Mouse (Mus musculus): Measurements from ENCODE around the gene Mettl1. TPM values are rescaled to one million over a fixed set of nuclear protein-coding genes. Genes with fewer than 3 reads are reported as not detected.
"Not testable (repeated sequence)": the region's sequence is repeated elsewhere in the genome, so short reads cannot be mapped to it uniquely, and the experiment has no call there.

Gene Mettl1
- total RNA-seq, 2 experiments from 2014 or later: 0.23 to 3.4 TPM

DNA sequence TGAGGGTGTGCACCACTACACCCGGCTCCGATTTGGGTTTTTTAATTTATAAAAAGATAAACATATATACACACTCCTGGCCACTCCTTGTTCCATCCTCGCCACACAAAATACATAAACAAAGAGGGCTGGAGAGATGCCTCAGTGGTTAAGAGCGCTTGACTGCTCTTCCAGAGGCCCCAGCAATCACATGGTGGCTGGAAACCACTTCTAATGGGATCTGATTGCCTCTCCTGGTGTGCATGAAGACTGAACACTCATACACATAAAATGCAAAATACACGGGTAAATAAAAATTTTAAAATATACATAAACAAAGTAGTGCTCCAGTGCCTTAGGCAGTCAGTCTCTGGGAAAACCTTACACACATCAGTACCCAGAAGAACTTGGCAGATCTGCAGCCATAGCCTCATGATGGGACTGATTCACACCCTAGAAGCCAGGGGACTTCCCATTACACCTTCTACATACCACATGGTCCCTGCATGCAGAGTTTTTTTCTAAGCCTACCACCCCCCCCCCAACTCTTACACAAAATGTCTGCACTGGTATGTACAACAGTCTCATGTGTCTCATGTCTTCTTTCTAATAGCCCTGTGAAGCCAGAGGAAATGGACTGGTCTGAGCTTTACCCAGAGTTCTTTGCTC is 1.4 kb downstream of the Mettl1 start:
- no peak for ATAC-seq (replicated peaks; ENCODE audit: low FRiP score, poor library complexity, severe bottlenecking)

- ATAC-seq (replicated peaks; ENCODE audit: low FRiP score, poor library complexity, severe bottlenecking): no peak
Measured at GRCm38 (mm10) chr10:127043187-127043586, 2.0 kb downstream of the Mettl1 start.

DNA sequence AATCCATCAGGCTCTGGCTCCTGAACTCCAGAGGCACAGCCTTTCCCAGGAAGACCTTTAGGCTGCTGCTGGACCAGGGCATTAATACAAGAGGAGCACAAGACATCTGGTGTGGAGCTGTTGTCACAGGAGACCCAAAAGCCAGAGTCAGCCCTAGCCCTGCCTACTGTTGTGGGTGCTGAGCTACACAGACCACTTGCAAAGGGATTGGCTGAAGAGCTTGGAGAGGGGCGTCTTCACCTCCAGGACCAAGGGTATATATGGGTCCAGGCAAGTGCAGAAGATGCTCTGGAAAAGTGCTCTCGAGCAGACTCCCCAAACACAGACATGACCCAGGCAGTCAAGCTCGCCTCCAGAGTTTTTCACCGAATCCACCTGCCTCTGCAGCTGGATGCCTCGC is 6.7 kb downstream of the Mettl1 start, which contains the start of gene Cyp27b1:
TSS of gene Cyp27b1 (plus strand) at position 297 of the 400 bp plus-strand sequence.
- no peak for ATAC-seq (replicated peaks; ENCODE audit: low FRiP score, poor library complexity, severe bottlenecking)

- ATAC-seq (replicated peaks; ENCODE audit: low FRiP score, poor library complexity, severe bottlenecking): no peak
Measured at GRCm38 (mm10) chr10:127048608-127049394, 7.6 kb downstream of the Mettl1 start.

DNA sequence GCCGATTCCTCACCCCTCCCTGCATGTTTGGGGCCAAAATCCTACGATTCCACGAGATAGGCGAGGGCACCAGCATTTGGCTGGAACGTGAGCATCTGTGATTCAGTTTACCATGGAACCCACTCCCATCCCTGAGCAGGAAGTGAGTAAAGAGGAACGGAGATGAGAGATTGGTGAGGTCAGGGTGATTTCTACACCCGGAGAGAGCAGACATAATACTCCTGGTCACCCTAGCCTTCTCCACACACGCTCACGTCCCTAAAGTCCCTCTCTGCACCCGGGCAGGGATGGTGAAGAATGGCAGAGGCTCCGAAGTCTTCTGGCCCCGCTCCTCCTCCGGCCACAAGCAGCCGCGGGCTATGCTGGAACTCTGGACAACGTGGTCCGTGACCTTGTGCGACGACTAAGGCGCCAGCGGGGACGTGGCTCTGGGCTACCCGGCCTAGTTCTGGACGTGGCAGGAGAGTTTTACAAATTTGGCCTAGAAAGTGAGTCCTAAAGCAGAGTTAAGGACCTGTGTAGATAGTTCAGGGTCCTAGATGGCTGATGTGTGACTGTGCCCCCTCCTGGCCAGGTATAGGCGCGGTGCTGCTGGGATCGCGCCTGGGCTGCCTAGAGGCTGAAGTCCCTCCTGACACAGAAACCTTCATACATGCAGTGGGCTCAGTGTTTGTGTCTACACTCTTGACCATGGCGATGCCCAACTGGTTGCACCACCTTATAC is 8.3 kb downstream of the Mettl1 start:
- 0 out of 2 replicates have a peak, but pooled peaks have one; percentile 35 for ATAC-seq (replicated peaks; ENCODE audit: low FRiP score, poor library complexity, severe bottlenecking)

DNA sequence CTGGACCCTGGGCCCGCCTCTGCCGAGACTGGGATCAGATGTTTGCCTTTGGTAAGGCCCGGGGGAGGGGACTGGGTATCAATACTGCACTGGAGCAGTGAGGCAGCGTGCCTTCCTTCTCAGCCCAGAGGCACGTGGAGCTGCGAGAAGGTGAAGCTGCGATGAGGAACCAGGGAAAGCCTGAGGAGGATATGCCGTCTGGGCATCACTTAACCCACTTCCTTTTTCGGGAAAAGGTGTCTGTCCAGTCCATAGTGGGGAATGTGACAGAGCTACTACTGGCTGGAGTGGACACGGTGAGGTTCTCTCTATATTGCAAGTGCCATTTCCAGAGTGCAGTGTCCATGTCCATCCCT is 8.9 kb downstream of the Mettl1 start:
- ATAC-seq (replicated peaks; ENCODE audit: low FRiP score, poor library complexity, severe bottlenecking): no peak

DNA sequence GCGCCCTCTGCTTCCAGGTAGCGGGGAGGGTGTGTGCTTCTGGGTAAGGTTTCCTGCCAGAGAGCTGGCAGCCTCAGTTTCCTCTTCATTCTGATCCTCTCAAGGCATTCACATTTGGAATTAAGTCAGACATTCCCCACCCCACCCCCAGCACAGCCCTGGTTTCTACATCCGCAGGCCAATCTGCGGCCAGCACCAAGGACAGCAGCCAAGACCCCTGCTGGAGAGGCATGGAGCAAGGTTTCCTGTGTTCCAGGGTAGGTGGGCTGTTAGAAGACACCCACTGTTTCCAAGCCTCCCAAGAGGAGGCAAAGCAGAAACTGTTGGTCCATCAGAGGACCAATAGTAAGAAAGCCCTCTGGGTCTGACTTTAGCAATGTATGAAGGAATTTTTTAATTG is 13.4 kb downstream of the Mettl1 start:
- ATAC-seq (replicated peaks; ENCODE audit: low FRiP score, poor library complexity, severe bottlenecking): no peak

- no peak for ATAC-seq (replicated peaks; ENCODE audit: low FRiP score, poor library complexity, severe bottlenecking)
Measured at GRCm38 (mm10) chr10:127055406-127055805, 14.2 kb downstream of the Mettl1 start.

GRCm38 (mm10) chr10:127056490-127056889 is 15.3 kb downstream of the Mettl1 start:
- ATAC-seq (replicated peaks; ENCODE audit: low FRiP score, poor library complexity, severe bottlenecking): no peak

DNA sequence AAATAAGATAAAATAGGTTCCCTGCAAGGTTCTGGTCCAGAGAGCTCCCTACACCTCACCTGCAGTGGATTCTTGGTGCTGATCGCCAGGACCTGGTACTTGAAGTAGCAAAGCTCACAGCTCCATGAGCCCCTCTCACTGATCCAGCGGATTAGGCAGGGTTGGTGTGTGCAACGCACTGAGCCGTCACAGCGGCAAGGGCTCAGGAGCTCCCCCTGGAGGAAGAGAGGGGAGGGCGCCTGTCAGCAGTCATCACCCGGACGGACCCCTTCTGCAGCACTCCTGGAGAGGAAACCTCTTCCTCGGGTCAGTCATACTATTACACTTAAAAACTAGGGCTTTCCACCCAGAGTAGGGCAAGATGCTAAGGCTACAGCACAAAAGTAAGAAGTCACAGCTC is 16.9 kb downstream of the Mettl1 start:
- ATAC-seq (replicated peaks; ENCODE audit: low FRiP score, poor library complexity, severe bottlenecking): peak; percentile 69

DNA sequence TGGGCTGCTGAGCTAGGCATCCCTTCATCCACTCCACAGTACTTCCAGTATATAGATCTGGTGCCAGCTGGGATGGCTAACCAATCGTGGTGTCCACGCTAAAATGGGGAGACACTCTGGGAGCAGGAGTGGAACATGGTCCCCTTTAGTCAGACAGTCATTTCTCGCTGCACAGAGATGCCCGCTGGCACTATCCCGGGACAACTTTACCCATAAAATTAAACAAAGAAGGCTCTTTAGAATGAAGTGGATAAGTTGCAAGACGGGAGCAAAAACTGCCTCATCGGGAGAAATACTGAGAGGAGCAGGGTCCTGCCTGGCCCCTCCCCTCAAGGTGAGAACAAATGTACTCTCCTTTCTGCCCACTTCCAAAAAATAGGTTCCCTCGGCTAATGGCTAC is 17.5 kb downstream of the Mettl1 start:
- ATAC-seq (replicated peaks; ENCODE audit: low FRiP score, poor library complexity, severe bottlenecking): no peak

DNA sequence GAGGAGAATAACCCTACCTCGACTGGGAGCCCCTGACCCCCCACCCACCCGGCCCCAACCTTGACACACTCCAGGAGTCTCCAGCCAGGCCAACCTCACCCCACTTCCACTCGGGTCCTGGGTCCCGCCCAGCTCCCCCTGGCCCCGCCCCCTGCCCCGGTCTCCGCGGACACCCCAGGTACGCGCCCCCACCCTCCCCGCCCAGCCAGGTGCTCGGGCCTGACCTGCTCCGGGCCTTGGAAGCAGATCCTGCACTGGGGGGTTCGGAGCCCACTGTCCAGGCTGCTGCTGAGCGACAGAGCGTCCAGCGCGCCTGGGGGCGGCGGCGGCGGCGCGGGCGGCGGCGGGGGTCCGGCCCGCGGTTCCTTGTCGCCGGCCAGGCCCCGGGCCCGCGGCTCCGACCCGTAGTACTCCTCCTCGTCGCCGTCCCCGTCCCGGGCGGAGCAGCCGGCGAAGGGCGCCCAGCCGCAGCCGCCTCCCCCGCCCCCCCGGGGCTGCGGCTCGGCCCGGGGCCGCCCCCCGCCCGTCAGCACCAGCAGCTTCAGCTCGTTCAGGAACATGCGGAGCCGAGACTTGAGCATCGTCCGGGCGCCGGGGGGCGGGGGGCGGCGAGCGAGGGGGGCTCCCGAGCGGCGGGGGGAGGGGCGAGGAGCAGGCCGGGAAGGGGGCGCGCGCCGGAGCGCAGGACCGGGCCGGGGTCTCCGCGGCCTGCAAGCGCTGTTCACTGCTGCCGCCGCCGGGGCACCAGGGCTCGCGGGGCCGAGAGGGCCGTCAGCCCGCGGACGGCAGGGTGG is 18.2 kb downstream of the Mettl1 start:
- ATAC-seq (replicated peaks; ENCODE audit: low FRiP score, poor library complexity, severe bottlenecking): no peak

DNA sequence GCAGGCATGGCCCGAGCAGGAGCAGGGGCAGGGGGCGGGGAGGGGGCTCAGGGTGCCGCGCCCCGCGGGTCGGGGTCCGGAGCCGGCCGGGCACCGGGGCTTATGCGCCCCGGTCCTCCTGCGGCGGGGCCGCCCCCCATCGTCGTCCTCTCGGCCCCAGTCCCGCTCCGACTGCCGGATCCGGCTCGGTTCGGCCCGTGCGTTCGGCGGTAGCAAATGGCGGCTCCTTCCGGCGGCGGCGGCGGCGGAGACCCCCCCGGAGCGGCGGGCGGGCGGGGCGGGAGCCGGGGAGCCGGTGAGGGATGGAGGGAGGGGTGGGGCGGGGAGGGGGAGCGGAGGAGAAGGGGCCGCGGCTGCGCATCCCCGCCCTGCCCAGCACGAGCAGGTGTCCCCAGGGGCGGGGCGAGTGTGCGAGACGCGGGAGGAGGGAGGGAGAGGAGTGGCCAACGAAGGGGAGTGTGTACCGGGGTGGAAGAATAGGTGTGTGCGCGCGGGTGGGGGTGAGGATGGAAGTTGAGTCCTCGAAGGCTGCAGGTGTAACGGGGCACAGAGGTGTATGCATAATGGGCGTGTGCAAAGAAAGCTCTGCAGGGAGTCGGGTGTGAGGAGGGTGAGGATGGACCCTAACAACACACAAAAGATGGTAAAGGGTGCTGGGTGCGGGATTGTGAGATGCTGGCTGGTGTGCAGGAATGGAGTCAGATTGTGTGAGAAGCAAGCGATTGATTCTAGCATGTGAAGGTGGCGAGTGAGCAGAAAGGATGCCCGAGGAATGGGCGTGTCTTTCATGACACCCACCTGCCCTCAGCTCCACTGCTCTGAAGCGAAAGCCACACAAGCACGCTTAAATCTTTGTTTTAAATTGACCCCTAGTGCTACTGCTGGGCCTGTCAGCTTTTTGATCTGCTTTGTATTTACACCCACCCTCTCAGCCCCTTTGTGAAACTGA is 19.0 kb downstream of the Mettl1 start, which contains the start of gene March9:
TSS of gene March9 (minus strand) at position 217 of the 949 bp plus-strand sequence.
- ATAC-seq (replicated peaks; ENCODE audit: low FRiP score, poor library complexity, severe bottlenecking): no peak

DNA sequence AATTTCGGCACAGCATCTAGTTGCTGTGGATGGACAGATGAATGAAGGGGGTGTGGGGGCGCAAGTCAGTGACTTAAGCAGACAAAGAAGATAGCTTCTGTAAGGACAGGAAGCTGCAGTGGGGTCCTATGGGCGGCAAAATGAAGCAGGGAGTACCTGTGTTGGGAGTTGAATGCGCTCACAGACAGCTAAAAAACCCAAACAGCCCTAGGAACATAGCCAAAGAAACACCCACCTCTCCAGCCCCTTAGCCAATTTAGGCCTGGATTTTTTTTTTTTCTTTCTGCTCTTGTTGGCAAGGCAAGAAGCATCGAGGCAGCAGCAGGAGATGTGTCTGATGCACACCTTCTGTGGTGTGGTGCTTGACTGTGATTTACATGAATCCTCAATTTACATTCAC is 19.9 kb downstream of the Mettl1 start:
- no peak for ATAC-seq (replicated peaks; ENCODE audit: low FRiP score, poor library complexity, severe bottlenecking)

DNA sequence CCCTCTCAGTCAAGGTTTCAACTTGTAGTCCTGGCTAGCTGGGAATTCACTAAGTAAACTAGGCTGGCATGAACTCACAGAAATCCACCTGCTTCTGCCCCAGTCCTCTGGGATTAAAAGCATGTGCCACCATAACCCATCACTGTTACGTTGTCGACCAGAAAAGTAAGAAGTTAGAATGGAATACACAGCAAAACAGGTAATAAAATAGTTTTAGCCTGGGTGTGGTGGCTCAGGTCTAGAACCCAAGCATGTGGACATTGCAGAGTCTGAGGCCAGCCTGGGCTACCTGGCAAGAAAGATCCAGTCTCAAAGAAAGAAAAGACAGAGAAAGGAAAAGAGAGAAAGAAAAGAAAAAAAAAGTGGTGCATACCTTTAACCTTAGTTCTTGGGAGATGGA is 20.3 kb downstream of the Mettl1 start:
- ATAC-seq (replicated peaks; ENCODE audit: low FRiP score, poor library complexity, severe bottlenecking): no peak

- not testable (repeated sequence) for ATAC-seq (replicated peaks; ENCODE audit: low FRiP score, poor library complexity, severe bottlenecking)
Measured at GRCm38 (mm10) chr10:127062101-127062500, 20.9 kb downstream of the Mettl1 start.

DNA sequence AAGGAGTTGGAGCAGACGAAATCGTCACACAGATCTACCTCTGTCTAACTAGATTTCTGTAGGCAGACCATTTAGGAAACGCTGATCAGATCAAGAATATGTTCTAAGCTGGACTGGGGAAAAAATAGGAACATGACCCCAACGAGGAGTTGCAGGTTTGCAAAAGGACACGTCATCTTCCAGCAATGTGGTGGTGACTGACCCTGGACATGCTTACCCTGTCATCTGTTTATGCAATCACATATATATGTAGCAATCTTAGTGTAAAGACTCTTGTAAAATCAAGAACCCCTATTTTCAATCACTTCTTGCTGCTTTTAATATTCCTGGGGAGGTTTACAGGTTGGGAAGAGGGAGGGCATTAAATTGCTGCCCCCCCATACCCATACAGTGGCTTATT is 21.3 kb downstream of the Mettl1 start:
- no peak for ATAC-seq (replicated peaks; ENCODE audit: low FRiP score, poor library complexity, severe bottlenecking)

DNA sequence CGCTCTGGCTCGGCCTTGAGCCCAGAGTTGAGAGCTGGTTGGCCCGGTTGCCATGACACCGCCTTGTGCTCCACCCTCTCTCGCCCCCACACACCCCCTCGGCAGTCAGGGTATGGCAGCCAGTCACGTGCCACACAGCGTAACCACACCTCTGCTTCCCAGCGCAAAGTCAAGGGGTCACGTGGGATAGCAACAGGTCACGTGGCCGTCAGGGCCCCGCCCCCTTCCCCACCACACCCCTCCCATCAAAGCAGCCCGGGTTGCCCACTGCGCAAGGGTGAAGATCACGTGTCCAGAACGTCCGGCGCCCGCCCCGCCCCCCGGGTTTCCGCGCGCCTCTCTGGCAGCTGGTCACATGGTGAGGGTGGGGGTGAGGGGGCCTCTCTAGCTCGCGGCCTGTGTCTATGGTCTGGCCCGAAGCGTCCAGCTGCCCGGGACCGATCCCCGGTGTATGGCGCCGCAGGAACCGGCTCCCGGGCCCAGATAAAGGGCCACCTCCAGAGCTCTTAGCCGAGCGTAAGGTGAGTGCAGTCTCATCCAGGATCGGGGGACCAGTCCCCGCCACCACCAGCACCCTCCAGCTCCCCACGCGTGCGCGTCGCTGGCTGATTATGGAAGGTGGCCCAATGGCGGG is 22.1 kb downstream of the Mettl1 start, which contains the start of gene Cdk4:
TSS of gene Cdk4 (plus strand) at position 296 of the 634 bp plus-strand sequence.
- ATAC-seq (replicated peaks; ENCODE audit: low FRiP score, poor library complexity, severe bottlenecking): peak; percentile 86

All from erythroid progenitor cell, adult 5-6 weeks (primary cell).